Comparison of ENCODE assay signal across 28 mouse cellular contexts in genomic region chr7:140981704-140982103, GRCm38 (mm10). TPM values are rescaled to one million over a fixed set of nuclear protein-coding genes. Genes with fewer than 3 reads are reported as not detected.
DNase-seq lines count a peak whose midpoint lies in the region; ATAC-seq and TF ChIP-seq lines count a peak whose summit lies in the region.
"Had no signal": no experiment of that assay in that cellular context is flagged by ENCODE, and none has a peak within 500 bp of the region (broad histone marks: within the 10 kb centered on the region; RNA-seq: fewer than 3 reads in every experiment).

No protein-coding gene starts in this region.

- H3K4me3 ChIP-seq in liver, embryonic 16.5 days (ENCODE audit: low read depth, low read length), result no peak overlapping the region
- H3K4me3 ChIP-seq in MEL (ENCODE audit: control insufficient read depth in 1 of 2, insufficient read depth in 1 of 2, low read depth in 2 of 2, low read length in 2 of 2) (no peak overlapping the region), myocyte (no peak overlapping the region)
- H3K4me3 ChIP-seq: embryonic facial prominence, embryonic 12.5 days; erythroblast, embryonic 14.5 days; forebrain, embryonic 13.5 days; hindbrain, embryonic 12.5 days; left cerebral cortex, adult 2 months; liver, embryonic 15.5 days had no signal

- TF ChIP-seq CTCF in MEL (IDR thresholded peaks at IDR 0.05 in 2 of 3, conservative IDR thresholded peaks at IDR 0.05 in 1 of 3; ENCODE audit: control insufficient read depth in 1 of 3, insufficient read depth in 1 of 3, low read depth in 2 of 3, low read length in 3 of 3, poor library complexity in 1 of 3, severe bottlenecking in 1 of 3), result no peak

- TF ChIP-seq RAD21 in MEL (IDR thresholded peaks at IDR 0.05; ENCODE audit: low read depth, low read length), result no peak

- no peaks in the 10 kb centered on the region for H3K4me1 ChIP-seq in liver, embryonic 16.5 days (ENCODE audit: control insufficient read depth, low read depth, low read length)
- H3K4me1 ChIP-seq in MEL (ENCODE audit: control insufficient read depth in 1 of 2, insufficient read depth in 2 of 2, low read length in 2 of 2), result no peaks in the 10 kb centered on the region
- H3K4me1 ChIP-seq: embryonic facial prominence, embryonic 12.5 days; forebrain, embryonic 13.5 days; hindbrain, embryonic 12.5 days; liver, embryonic 15.5 days had no signal

- no peak overlapping the region for H3K9ac ChIP-seq in liver, embryonic 16.5 days (ENCODE audit: low read depth, low read length)
- no peak overlapping the region for H3K9ac ChIP-seq in MEL (ENCODE audit: control insufficient read depth, low read depth, low read length, poor library complexity, severe bottlenecking)
- H3K9ac ChIP-seq: embryonic facial prominence, embryonic 12.5 days; forebrain, embryonic 13.5 days; hindbrain, embryonic 12.5 days; liver, embryonic 15.5 days had no signal

- H3K79me2 ChIP-seq in MEL (ENCODE audit: control insufficient read depth, insufficient read depth, low read length, poor library complexity) (no peaks in the 10 kb centered on the region), myocyte (ENCODE audit: control insufficient read depth, insufficient read depth) (no peaks in the 10 kb centered on the region)

- WGBS in liver, embryonic 16.5 days (ENCODE audit: insufficient replicate concordance), result 25% methylated on average over 8 of the region's 8 CpGs

- DNase-seq in liver (no peak), MEL (ENCODE audit: low read depth, low spot score) (peak; percentile 53)
- DNase-seq in induced T-regulatory cell, adult 2 months (ENCODE audit: low read depth), result peak; percentile 70
- no peak for DNase-seq in right cerebral cortex, postnatal 36 days (ENCODE audit: low spot score in 2 of 2)
- no peak for DNase-seq in lung, postnatal 10 days
- DNase-seq: cerebellum, adult 9-10 months; gastrocnemius, postnatal 14 days; kidney, adult 8-10 months; kidney, postnatal 36 days; lung, postnatal 14 days; right cerebral cortex, postnatal 25 days; thymus, postnatal 25 days had no signal

- H3K4me2 ChIP-seq in liver, embryonic 16.5 days (ENCODE audit: low read depth, low read length), result no peak overlapping the region
- H3K4me2 ChIP-seq in myocyte (ENCODE audit: low read depth), result peak overlapping the region; percentile 37
- H3K4me2 ChIP-seq: embryonic facial prominence, embryonic 12.5 days; forebrain, embryonic 13.5 days; hindbrain, embryonic 12.5 days; liver, embryonic 15.5 days; midbrain, embryonic 11.5 days had no signal

- no peaks in the 10 kb centered on the region for H3K36me3 ChIP-seq in liver, embryonic 16.5 days (ENCODE audit: control insufficient read depth, insufficient read depth)
- no peaks in the 10 kb centered on the region for H3K36me3 ChIP-seq in MEL (ENCODE audit: control insufficient read depth in 1 of 2, insufficient read depth in 2 of 2, low read length in 2 of 2)
- H3K36me3 ChIP-seq in myocyte (ENCODE audit: control insufficient read depth, insufficient read depth), result no peaks in the 10 kb centered on the region
- H3K36me3 ChIP-seq: embryonic facial prominence, embryonic 12.5 days; hindbrain, embryonic 12.5 days; liver, embryonic 15.5 days had no signal

- no peaks in the 10 kb centered on the region for H3K27me3 ChIP-seq in liver, embryonic 16.5 days (ENCODE audit: control insufficient read depth, insufficient read depth, low read depth, low read length)
- peaks cover 3 to 6% of the 10 kb centered on the region in 2 experiments; a peak in 3 of 4 replicates for H3K27me3 ChIP-seq in MEL (ENCODE audit: control insufficient read depth in 1 of 2, insufficient read depth in 2 of 2, low read length in 2 of 2)
- no peaks in the 10 kb centered on the region for H3K27me3 ChIP-seq in myocyte (ENCODE audit: control insufficient read depth, insufficient read depth, insufficient read length)
- H3K27me3 ChIP-seq: embryonic facial prominence, embryonic 12.5 days; forebrain, embryonic 13.5 days; hindbrain, embryonic 12.5 days; liver, embryonic 15.5 days had no signal

- H3K9me3 ChIP-seq in liver, embryonic 16.5 days (replicated peaks; ENCODE audit: control insufficient read depth, low read length), result no peaks in the 10 kb centered on the region
- no peaks in the 10 kb centered on the region for H3K9me3 ChIP-seq in MEL (replicated peaks; ENCODE audit: insufficient read depth, low read length)
- H3K9me3 ChIP-seq: embryonic facial prominence, embryonic 12.5 days; forebrain, embryonic 13.5 days; hindbrain, embryonic 12.5 days; liver, embryonic 15.5 days had no signal

- H3K27ac ChIP-seq in liver, embryonic 16.5 days (ENCODE audit: low read length), result no peak overlapping the region
- H3K27ac ChIP-seq in MEL (ENCODE audit: control insufficient read depth, low read depth, low read length), result no peak overlapping the region
- H3K27ac ChIP-seq: embryonic facial prominence, embryonic 12.5 days; forebrain, embryonic 13.5 days; hindbrain, embryonic 12.5 days; left cerebral cortex, adult 2 months; liver, embryonic 15.5 days had no signal

- no peak overlapping the region for H3ac ChIP-seq in myocyte (ENCODE audit: control insufficient read depth, insufficient read length)

- TF ChIP-seq EP300 in MEL (IDR thresholded peaks at IDR 0.05; ENCODE audit: low read depth in 1 of 2, low read length in 2 of 2), result peak in 1 of 2 experiments; percentile 59; a peak in 2 of 4 replicates

- 0 out of 2 replicates have a peak, but pooled peaks have one; percentile 35 for ATAC-seq in liver, embryonic 16.5 days (ENCODE audit: low read depth)
- ATAC-seq in cerebellum, adult (ENCODE audit: insufficient number of reproducible peaks, low FRiP score, low TSS enrichment), result no peak
- ATAC-seq: forebrain, embryonic 13.5 days had no signal

- no peak for TF ChIP-seq POLR2A in MEL (IDR thresholded peaks at IDR 0.05; ENCODE audit: control insufficient read depth in 1 of 2, insufficient read depth in 1 of 2, low read depth in 1 of 2, low read length in 2 of 2, poor library complexity in 1 of 2)
- TF ChIP-seq POLR2A in myocyte (IDR thresholded peaks at IDR 0.05; ENCODE audit: insufficient read length, low read depth), result no peak

TF ChIP-seq in MEL, 35 proteins besides CTCF, POLR2A, EP300 and RAD21:
- TF ChIP-seq SIN3A (IDR thresholded peaks at IDR 0.05; ENCODE audit: low read length), result no peak
- peak; percentile 95 for TF ChIP-seq UBTF (IDR thresholded peaks at IDR 0.05; ENCODE audit: borderline replicate concordance, insufficient read depth, low read depth, low read length)
- peak; percentile 63 for TF ChIP-seq ZNF384 (IDR thresholded peaks at IDR 0.05; ENCODE audit: low read depth, low read length)
- TF ChIP-seq MXI1 (IDR thresholded peaks at IDR 0.05; ENCODE audit: low read depth, low read length), result no peak
- TF ChIP-seq TBP (IDR thresholded peaks at IDR 0.05; ENCODE audit: low read depth, low read length), result peak; percentile 98
- no peak for TF ChIP-seq ZMIZ1 (IDR thresholded peaks at IDR 0.05; ENCODE audit: low read depth, low read length)
- no peak for TF ChIP-seq NELFE (IDR thresholded peaks at IDR 0.05; ENCODE audit: low read depth, low read length)

TF ChIP-seq in myocyte, 11 proteins besides CTCF, POLR2A, EP300 and RAD21:
- TF ChIP-seq CEBPB (IDR thresholded peaks at IDR 0.05; ENCODE audit: insufficient read depth, poor library complexity, severe bottlenecking), result 0 out of 2 replicates have a peak, but pooled peaks have one; percentile 19
- no peak for TF ChIP-seq POLR2AphosphoS2 (IDR thresholded peaks at IDR 0.05; ENCODE audit: insufficient read length, low read depth)

RNA-seq across cellular contexts. Expression of gene Ifitm1, which starts 14.7 kb away (rescaled TPM):
- 15.2 and 15.4 TPM in 2 replicates for polyA plus RNA-seq in liver, embryonic 16.5 days (2015; fragmentation: Nextera tagmentation; extraction: Ambion mirVana)
- total RNA-seq in MEL (2012; rRNA removed), result 0.23 TPM in 1 of 2 replicates, not detected in the other
- polyA plus RNA-seq in MEL (2012; ENCODE audit: insufficient read depth in 1 of 2, insufficient read length in 2 of 2, low read depth in 1 of 2, low replicate concordance in 2 of 2, missing spikeins in 1 of 2), result not detected
- polyA plus RNA-seq in myocyte (2012; fragmentation: generic; extraction: Trizol), result 19.9 TPM

RNA-seq across cellular contexts. Expression of gene Ifitm2, which starts 25.9 kb away (rescaled TPM):
- polyA plus RNA-seq in liver, embryonic 16.5 days (2015; fragmentation: Nextera tagmentation; extraction: Ambion mirVana), result 391 and 458 TPM in 2 replicates
- total RNA-seq in MEL (2012; rRNA removed), result 177 and 213 TPM in 2 replicates
- polyA plus RNA-seq in MEL (2012; ENCODE audit: insufficient read depth in 1 of 2, insufficient read length in 2 of 2, low read depth in 1 of 2, low replicate concordance in 2 of 2, missing spikeins in 1 of 2), result 100 to 1,000 TPM in 1 of 2 experiments, not detected in 1; 317 TPM
- 493 TPM for polyA plus RNA-seq in myocyte (2012; fragmentation: generic; extraction: Trizol)

RNA-seq across cellular contexts. Expression of gene Gm45717, which starts 26.0 kb away (rescaled TPM):
- polyA plus RNA-seq in liver, embryonic 16.5 days (2015; fragmentation: Nextera tagmentation; extraction: Ambion mirVana), result not detected in 2 replicates
- not detected in 2 replicates for total RNA-seq in MEL (2012; rRNA removed)
- polyA plus RNA-seq in MEL (2012; ENCODE audit: insufficient read depth in 1 of 2, insufficient read length in 2 of 2, low read depth in 1 of 2, low replicate concordance in 2 of 2, missing spikeins in 1 of 2) (not detected), myocyte (2012; fragmentation: generic; extraction: Trizol) (0.12 TPM)
- total RNA-seq: adrenal gland, postnatal 4 days; ES-E14; gastrocnemius, postnatal 14 days; heart, adult 8-10 months; left cerebral cortex, adult 2 months had no signal
- polyA plus RNA-seq: cortical plate, adult 2 months; embryonic facial prominence, embryonic 12.5 days; erythroblast, embryonic 14.5 days; forebrain, embryonic 13.5 days; heart, embryonic 16.5 days; limb, embryonic 11.5 days; liver, embryonic 15.5 days; midbrain, embryonic 11.5 days had no signal

RNA-seq across cellular contexts. Expression of gene Ifitm3, which starts 28.9 kb away (rescaled TPM):
- polyA plus RNA-seq in liver, embryonic 16.5 days (2015; fragmentation: Nextera tagmentation; extraction: Ambion mirVana), result 68.0 and 76.2 TPM in 2 replicates
- 4.2 and 6.4 TPM in 2 replicates for total RNA-seq in MEL (2012; rRNA removed)
- polyA plus RNA-seq in MEL (2012; ENCODE audit: insufficient read depth in 1 of 2, insufficient read length in 2 of 2, low read depth in 1 of 2, low replicate concordance in 2 of 2, missing spikeins in 1 of 2), result 10 to 100 TPM in 1 of 2 experiments, not detected in 1; 12.8 TPM
- 1,312 TPM for polyA plus RNA-seq in myocyte (2012; fragmentation: generic; extraction: Trizol)

RNA-seq across cellular contexts. Expression of gene Ifitm5, which starts 31.6 kb away (rescaled TPM):
- 0.26 and 0.44 TPM in 2 replicates for polyA plus RNA-seq in liver, embryonic 16.5 days (2015; fragmentation: Nextera tagmentation; extraction: Ambion mirVana)
- total RNA-seq in MEL (2012; rRNA removed), result 0.31 TPM in 1 of 2 replicates, not detected in the other
- 1 to 10 TPM in 1 of 2 experiments, not detected in 1; 1.1 TPM for polyA plus RNA-seq in MEL (2012; ENCODE audit: insufficient read depth in 1 of 2, insufficient read length in 2 of 2, low read depth in 1 of 2, low replicate concordance in 2 of 2, missing spikeins in 1 of 2)
- 0.47 TPM for polyA plus RNA-seq in myocyte (2012; fragmentation: generic; extraction: Trizol)
- total RNA-seq: gastrocnemius, postnatal 14 days; left cerebral cortex, adult 2 months had no signal
- polyA plus RNA-seq: cortical plate, adult 2 months; erythroblast, embryonic 14.5 days had no signal

Comparison
In these comparisons a context has a peak if more than half of its experiments do, and no peak if none do; other contexts are left out.
1. DNase-seq: peak in MEL (single experiment) and induced T-regulatory cell, adult 2 months (single experiment); none in liver (single experiment), right cerebral cortex, postnatal 36 days (0 of 2) and lung, postnatal 10 days (single experiment).
2. RNA of gene Ifitm1, which starts 14.7 kb away (polyA plus RNA-seq): 19.9 TPM in myocyte (single experiment) and 15.2 to 15.4 TPM in liver, embryonic 16.5 days; not detected in MEL; every median in the first group is over 10 times any median in the second.